Mouse (Mus musculus) Patski (cell line): ENCODE measurements at regions not wholly inside any gene's neighbourhood (a gene's known extent, or its start where the extent isn't known, plus 50 kb on each side); places are given as distances from the start of the nearest gene placed in this dataset.

Source experiments
- ATAC-seq: fragments of 100-300 bp; one replicate; pipeline ENCODE4 v1.8.0; 2021
- CTCF ChIA-PET: fragments of 350-600 bp; sonication (Branson Sonifier 250); formaldehyde crosslinking; loops from one replicate; lab custom pipeline; 2022; ENCODE audit warnings: inconsistent platforms; lab: Charles Lee
- POLR2A ChIA-PET: fragments of 350-600 bp; sonication (Branson Sonifier 250); formaldehyde crosslinking; loops from one replicate; lab custom pipeline; 2022; ENCODE audit warnings: antibody characterized with exemption, inconsistent platforms; lab: Charles Lee
- DNase-seq: peaks from one replicate; pipeline ENCODE4 v3.0.0-alpha.2; 2011; ENCODE audit warnings: low read depth, low spot score
- H3K27me3 ChIP-seq: fragments of 371-371 bp; one replicate; pipeline ENCODE4 v1.5.1; 2021
- CTCF ChIP-seq: fragments of 100-300 bp; IDR thresholded peaks from one replicate; pipeline ENCODE4 v1.5.1; 2021
- in situ Hi-C: fragments of 300-500 bp; cut with MboI; formaldehyde crosslinking; loops from 3 replicates; pipeline ENCODE4 v1.11.1; 2018; ENCODE audit warnings: low pct_unique_long_range_greater_than_20kb, mixed read lengths

GRCm38 (mm10) chr9:23911851-23912250 is 185.9 kb upstream of the Npsr1 start:
- ChIA-PET CTCF (no interaction called here), POLR2A (no interaction called here)
- ATAC-seq (no peak), DNase-seq (no peak)
- in situ Hi-C loops = no loop called here
- H3K27me3 ChIP-seq = peaks cover 5% of the 10 kb centered on the region
- no peak for TF ChIP-seq CTCF

- no peaks in the 10 kb centered on the region for H3K27me3 ChIP-seq
- ChIA-PET POLR2A (interaction anchor here (0.7 kb wide), 1 partner anchor 964 kb away, joined by 3 read pairs; no protein-coding TSS in a partner anchor), CTCF (interaction anchor here (1.4 kb wide), 1 partner anchor 13 kb away, joined by 3 read pairs; no protein-coding TSS in a partner anchor)
- no peak for DNase-seq
- no peak for ATAC-seq
- in situ Hi-C loops = no loop called here
- TF ChIP-seq CTCF = no peak
Measured at GRCm38 (mm10) chr9:23917345-23917744, 180.5 kb upstream of the Npsr1 start.

GRCm38 (mm10) chr9:23919191-23919904 is 178.4 kb upstream of the Npsr1 start:
- H3K27me3 ChIP-seq = no peaks in the 10 kb centered on the region
- ChIA-PET POLR2A (no interaction called here), CTCF (no interaction called here)
- in situ Hi-C loops = no loop called here
- DNase-seq = no peak
- TF ChIP-seq CTCF = no peak
- no peak for ATAC-seq

GRCm38 (mm10) chr9:23932185-23932584 is 165.6 kb upstream of the Npsr1 start:
- POLR2A ChIA-PET = no interaction called here
- H3K27me3 ChIP-seq = peaks cover 5% of the 10 kb centered on the region
- in situ Hi-C loops = no loop called here
- DNase-seq = no peak
- ATAC-seq = no peak
- CTCF ChIA-PET = no interaction called here
- no peak for TF ChIP-seq CTCF

GRCm38 (mm10) chr9:23934282-23934681 is 163.5 kb upstream of the Npsr1 start:
- TF ChIP-seq CTCF = no peak
- ChIA-PET POLR2A (interaction anchor here (0.6 kb wide), 1 partner anchor 296 kb away, joined by 8 read pairs; no protein-coding TSS in a partner anchor), CTCF (interaction anchor here (0.8 to 1.1 kb wide), 3 partner anchors 14 to 122 kb away, joined by 3 read pairs; no protein-coding TSS in a partner anchor)
- ATAC-seq (no peak), DNase-seq (no peak)
- peaks cover 5% of the 10 kb centered on the region for H3K27me3 ChIP-seq
- in situ Hi-C loops = no loop called here

GRCm38 (mm10) chr9:23952543-23952942 is 145.3 kb upstream of the Npsr1 start:
- no peak for TF ChIP-seq CTCF
- ATAC-seq = no peak
- CTCF ChIA-PET = interaction anchor here (1.1 kb wide), 1 partner anchor 19 kb away, joined by 3 read pairs; no protein-coding TSS in a partner anchor

GRCm38 (mm10) chr9:23956593-23956992 is 141.2 kb upstream of the Npsr1 start:
- in situ Hi-C loops = no loop called here
- CTCF ChIA-PET = no interaction called here
- no peak for ATAC-seq

More at GRCm38 (mm10) chr9:23952543-23952942, 145.3 kb upstream of the Npsr1 start:
- no peak for DNase-seq
- in situ Hi-C loops = no loop called here
- H3K27me3 ChIP-seq = peaks cover 11% of the 10 kb centered on the region
- POLR2A ChIA-PET = no interaction called here

GRCm38 (mm10) chr9:23969736-23970135 is 128.1 kb upstream of the Npsr1 start:
- no peaks in the 10 kb centered on the region for H3K27me3 ChIP-seq
- in situ Hi-C loops = no loop called here
- no peak for DNase-seq
- no peak for ATAC-seq
- TF ChIP-seq CTCF = no peak
- ChIA-PET POLR2A (no interaction called here), CTCF (no interaction called here)

More at GRCm38 (mm10) chr9:23956593-23956992, 141.2 kb upstream of the Npsr1 start:
- peaks cover 11% of the 10 kb centered on the region for H3K27me3 ChIP-seq
- TF ChIP-seq CTCF = no peak
- POLR2A ChIA-PET = no interaction called here
- no peak for DNase-seq

- TF ChIP-seq CTCF = no peak
- POLR2A ChIA-PET = no interaction called here
- in situ Hi-C loops = no loop called here
- CTCF ChIA-PET = no interaction called here
- no peaks in the 10 kb centered on the region for H3K27me3 ChIP-seq
- peak; percentile 34 for DNase-seq
- no peak for ATAC-seq
Measured at GRCm38 (mm10) chr9:23973206-23973605, 124.6 kb upstream of the Npsr1 start.

- ChIA-PET CTCF (no interaction called here), POLR2A (no interaction called here)
- no peaks in the 10 kb centered on the region for H3K27me3 ChIP-seq
- in situ Hi-C loops = no loop called here
- DNase-seq (no peak), ATAC-seq (no peak)
- no peak for TF ChIP-seq CTCF
Measured at GRCm38 (mm10) chr9:23977574-23977973, 120.2 kb upstream of the Npsr1 start.

- no peak for DNase-seq
- CTCF ChIA-PET = no interaction called here
- TF ChIP-seq CTCF = no peak
- in situ Hi-C loops = no loop called here
- POLR2A ChIA-PET = no interaction called here
- H3K27me3 ChIP-seq = no peaks in the 10 kb centered on the region
- no peak for ATAC-seq
Measured at GRCm38 (mm10) chr9:24006353-24006752, 91.4 kb upstream of the Npsr1 start.

GRCm38 (mm10) chr9:24038274-24038673 is 59.5 kb upstream of the Npsr1 start:
- in situ Hi-C loops = no loop called here
- POLR2A ChIA-PET = no interaction called here
- TF ChIP-seq CTCF = no peak
- ATAC-seq (no peak), DNase-seq (no peak)
- no peaks in the 10 kb centered on the region for H3K27me3 ChIP-seq
- CTCF ChIA-PET = no interaction called here
